Mouse (Mus musculus) left cerebral cortex, postnatal 14 days (tissue): ENCODE measurements around the gene Bcl2a1b. TPM values are rescaled to one million over a fixed set of nuclear protein-coding genes. Genes with fewer than 3 reads are reported as not detected.
"Not testable (repeated sequence)": the region's sequence is repeated elsewhere in the genome, so short reads cannot be mapped to it uniquely, and the experiment has no call there.

Source experiments
- DNase-seq, 2 experiments: peaks; one replicate each; pipeline ENCODE4 v3.0.0; 2021 to 2022; ENCODE audit warnings: low spot score in 2 of 2, mixed read lengths in 1 of 2
- intact Hi-C: fragments of 180-260 bp; cut with DNase I; formaldehyde crosslinking; loops from one replicate; pipeline ENCODE4 v1.15.1; 2025
- long read RNA-seq, 2 experiments: library from polyadenylated mRNA; stranded (forward); transcript quantifications; one replicate each; pipeline ENCODE4 v2.0.0; 2021
- total RNA-seq, 2 experiments: library from RNA; stranded (reverse); gene quantifications; 2 replicates each; pipeline ENCODE4 v1.2.3; 2021

Bcl2a1b gene
- total RNA-seq, result 1 to 10 TPM; 1.2 to 1.4 TPM
- long read RNA-seq, experiment 1, result 0 reads
- long read RNA-seq, experiment 2, partial matches to known transcripts, result 0 of 1 reads
- long read RNA-seq, experiment 2, other reads (novel, unspliced or antisense), result 1 of 1 reads

GRCm38 (mm10) chr9:89198969-89199416 is at the start of gene Bcl2a1b, which contains the start of gene Gm29094:
Gene Bcl2a1b, plus strand, starts transcription at chr9:89199209.
Gene Gm29094, plus strand, starts transcription at chr9:89199379.
- not testable (repeated sequence) for DNase-seq

GRCm38 (mm10) chr9:89172539-89172938 is 26.5 kb upstream of the Bcl2a1b start:
- intact Hi-C loops, DNase-seq: not testable (repeated sequence)

More at GRCm38 (mm10) chr9:89198969-89199416, at the start of gene Bcl2a1b, which contains the start of gene Gm29094:
- intact Hi-C loops, result not testable (repeated sequence)

GRCm38 (mm10) chr9:89178833-89179232 is 20.2 kb upstream of the Bcl2a1b start:
- intact Hi-C loops, result not testable (repeated sequence)
- DNase-seq, result peak; percentile 65 to 75

GRCm38 (mm10) chr9:89179469-89179868 is 19.5 kb upstream of the Bcl2a1b start:
- DNase-seq, intact Hi-C loops: not testable (repeated sequence)

- DNase-seq, intact Hi-C loops: not testable (repeated sequence)
These were observed 12.0 kb upstream of the Bcl2a1b start for GRCm38 (mm10) chr9:89187006-89187405.

- intact Hi-C loops, result not testable (repeated sequence)
These were observed 3.5 kb upstream of the Bcl2a1b start for GRCm38 (mm10) chr9:89195483-89195882.

GRCm38 (mm10) chr9:89197509-89197908 is 1.5 kb upstream of the Bcl2a1b start:
- intact Hi-C loops, result not testable (repeated sequence)

More at GRCm38 (mm10) chr9:89195483-89195882, 3.5 kb upstream of the Bcl2a1b start:
- DNase-seq, result not testable (repeated sequence)

GRCm38 (mm10) chr9:89198349-89198748 is 660 bp upstream of the Bcl2a1b start:
- DNase-seq, intact Hi-C loops: not testable (repeated sequence)

More at GRCm38 (mm10) chr9:89197509-89197908, 1.5 kb upstream of the Bcl2a1b start:
- not testable (repeated sequence) for DNase-seq

- intact Hi-C loops, DNase-seq: not testable (repeated sequence)
These were observed 3.2 kb downstream of the Bcl2a1b start for GRCm38 (mm10) chr9:89202256-89202655.

- DNase-seq, intact Hi-C loops: not testable (repeated sequence)
These were observed 9.9 kb downstream of the Bcl2a1b start for GRCm38 (mm10) chr9:89208939-89209338.

GRCm38 (mm10) chr9:89210353-89211064 is 11.5 kb downstream of the Bcl2a1b start, which contains the start of gene Mthfs:
Gene Mthfs, plus strand, starts transcription at chr9:89210676.
- intact Hi-C loops, result not testable (repeated sequence)
- peak in 1 of 2 experiments; percentile 40 for DNase-seq

- intact Hi-C loops, result not testable (repeated sequence)
- DNase-seq, result peak; percentile 94
These were observed 12.3 kb downstream of the Bcl2a1b start for GRCm38 (mm10) chr9:89211065-89211858.

- peak; percentile 53 for DNase-seq
- intact Hi-C loops, result not testable (repeated sequence)
These were observed 13.4 kb downstream of the Bcl2a1b start for GRCm38 (mm10) chr9:89212428-89212827.

- DNase-seq, intact Hi-C loops: not testable (repeated sequence)
These were observed 19.2 kb downstream of the Bcl2a1b start for GRCm38 (mm10) chr9:89218174-89218573.

- DNase-seq, intact Hi-C loops: not testable (repeated sequence)
These were observed 20.7 kb downstream of the Bcl2a1b start for GRCm38 (mm10) chr9:89219668-89220067.

- DNase-seq, intact Hi-C loops: not testable (repeated sequence)
These were observed 21.8 kb downstream of the Bcl2a1b start for GRCm38 (mm10) chr9:89220704-89221287.

GRCm38 (mm10) chr9:89226071-89226470 is 27.1 kb downstream of the Bcl2a1b start:
- intact Hi-C loops, result loop anchor here (2.0 to 5.0 kb wide), 2 partner anchors 449 to 519 kb away; no protein-coding TSS in a partner anchor
- peak; percentile 68 to 72 for DNase-seq

- intact Hi-C loops, result loop anchor here (5.0 kb wide), 1 partner anchor 521 kb away; no protein-coding TSS in a partner anchor
These were observed 29.1 kb downstream of the Bcl2a1b start for GRCm38 (mm10) chr9:89228122-89228521.

More at GRCm38 (mm10) chr9:89228122-89228521, 29.1 kb downstream of the Bcl2a1b start:
- DNase-seq, result no peak
